Mouse (Mus musculus) G1E (cell line): ENCODE measurements around the gene Ccdc61.

ENCODE experiments used
- CTCF ChIP-seq: IDR thresholded peaks from 2 replicates; pipeline ENCODE4 v1.5.1; 2012; ENCODE audit warnings: low read depth, low read length, inconsistent platforms, mixed read lengths
- GATA1 ChIP-seq: IDR thresholded peaks from 2 replicates; pipeline ENCODE4 v1.6.1; 2012; ENCODE audit warnings: borderline replicate concordance, low read length, inconsistent platforms, mixed read lengths
- GATA2 ChIP-seq: IDR thresholded peaks from 2 replicates; pipeline ENCODE4 v1.6.1; 2012; ENCODE audit warnings: low read depth, low read length, inconsistent platforms, borderline replicate concordance
- TAL1 ChIP-seq: conservative IDR thresholded peaks from 2 replicates; pipeline ENCODE4 v1.6.1; 2012; ENCODE audit warnings: low read depth, low read length, inconsistent platforms, mixed read lengths

GRCm38 (mm10) chr7:18949781-18950522 lies 39.7 kb upstream of the Ccdc61 start:
- TF ChIP-seq CTCF (no peak), GATA1 (no peak), GATA2 (no peak), TAL1 (no peak)
